Mouse (Mus musculus) myocyte (in vitro differentiated cells): ENCODE results near the gene Gspt1.

Experiments used
- CEBPB ChIP-seq: IDR thresholded peaks from 2 replicates; pipeline ENCODE4 v1.6.1; 2011; ENCODE audit warnings: mild to moderate bottlenecking, moderate library complexity; ENCODE audit not compliant: poor library complexity, insufficient read depth, severe bottlenecking
- E2F4 ChIP-seq: IDR thresholded peaks from one replicate; pipeline ENCODE4 v1.6.1; 2011; ENCODE audit warnings: mild to moderate bottlenecking, control low read depth, moderate library complexity; ENCODE audit not compliant: insufficient read depth
- MAX ChIP-seq: IDR thresholded peaks from one replicate; pipeline ENCODE4 v1.6.1; 2011; ENCODE audit warnings: low read depth, mild to moderate bottlenecking, control low read depth
- POLR2A ChIP-seq: IDR thresholded peaks from one replicate; pipeline ENCODE4 v1.6.1; 2011; ENCODE audit warnings: low read depth, mild to moderate bottlenecking, control low read depth, moderate library complexity; ENCODE audit not compliant: insufficient read length
- POLR2AphosphoS2 ChIP-seq: IDR thresholded peaks from one replicate; pipeline ENCODE4 v1.6.1; 2011; ENCODE audit warnings: low read depth, control low read depth; ENCODE audit not compliant: insufficient read length
- SRF ChIP-seq: IDR thresholded peaks from one replicate; pipeline ENCODE4 v1.6.1; 2011; ENCODE audit warnings: low read depth; ENCODE audit not compliant: control insufficient read depth, insufficient read length
- TCF12 ChIP-seq: IDR thresholded peaks from one replicate; pipeline ENCODE4 v1.6.1; 2011; ENCODE audit warnings: mild to moderate bottlenecking, control low read depth; ENCODE audit not compliant: poor library complexity, insufficient read depth, severe bottlenecking
- USF1 ChIP-seq: IDR thresholded peaks from one replicate; pipeline ENCODE4 v1.6.1; 2011; ENCODE audit warnings: low read depth, mild to moderate bottlenecking, control low read depth, moderate library complexity

DNA sequence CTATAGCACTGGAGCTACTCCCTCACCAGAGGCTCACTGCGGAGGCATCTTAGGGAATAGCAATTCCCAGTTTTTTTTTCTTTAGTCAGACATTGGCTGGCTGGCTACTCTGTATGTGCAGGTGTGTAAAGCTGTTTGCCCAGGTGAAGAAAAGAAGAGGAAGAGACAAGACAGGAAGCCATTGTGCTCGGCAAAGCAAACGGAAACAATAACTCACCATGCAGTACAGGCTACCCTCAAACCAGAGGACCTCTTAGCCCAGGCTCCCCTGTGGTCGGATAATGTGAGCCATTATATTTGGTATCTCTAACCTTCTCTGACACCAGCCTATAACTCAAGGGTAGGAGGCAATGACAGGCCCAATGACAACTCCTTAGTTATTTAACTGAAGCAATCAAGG lies 57.1 kb downstream of the Gspt1 start:
- no peak for TF ChIP-seq USF1
- TF ChIP-seq MAX: no peak
- TF ChIP-seq POLR2A: no peak
- TF ChIP-seq POLR2AphosphoS2: no peak
- TF ChIP-seq SRF: no peak
- TF ChIP-seq E2F4: no peak
- TF ChIP-seq TCF12: no peak
- no peak for TF ChIP-seq CEBPB
